Mouse (Mus musculus) lung, postnatal 14 days (tissue): ENCODE results near the gene Tmem121b.

Experiments
- DNase-seq: peaks from one replicate; pipeline ENCODE4 v3.0.0; 2021

Tmem121b gene

DNA sequence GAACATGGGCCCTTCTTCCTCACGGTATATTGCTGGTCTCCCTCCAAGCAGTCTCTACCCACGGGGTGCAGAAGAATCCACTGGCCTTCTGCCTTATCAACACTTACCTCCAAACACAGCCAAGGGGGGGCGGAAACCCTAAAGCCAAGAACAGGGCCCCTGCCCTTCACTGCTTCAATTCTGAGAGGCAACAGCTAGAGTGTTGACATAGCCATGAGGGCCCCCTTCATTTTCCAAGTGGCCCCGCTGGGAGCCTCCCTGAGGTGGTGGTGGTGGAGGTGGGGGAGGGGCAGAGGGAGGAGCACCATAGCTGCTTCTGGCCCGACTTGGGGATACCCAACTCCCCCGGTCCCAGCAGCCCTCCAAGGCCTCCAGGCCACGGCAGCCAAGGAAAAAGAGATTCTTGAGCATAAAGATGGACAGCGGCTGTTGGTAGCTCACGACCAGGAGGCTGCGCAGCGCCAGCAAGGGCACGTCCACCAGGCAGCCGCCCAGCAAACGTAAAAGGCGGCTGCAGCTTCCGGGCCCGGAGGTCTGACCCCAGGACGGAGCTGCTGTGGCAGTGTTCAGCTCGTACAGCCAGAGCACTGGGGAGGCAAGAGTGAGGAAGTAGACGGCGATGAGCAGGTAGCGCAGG lies 1.6 kb downstream of the Tmem121b start:
- peak; percentile 68 for DNase-seq

GRCm38 (mm10) chr6:120491064-120491463 lies 2.5 kb downstream of the Tmem121b start:
- no peak for DNase-seq

GRCm38 (mm10) chr6:120489461-120489860 lies 4.1 kb downstream of the Tmem121b start:
- DNase-seq: no peak

DNA sequence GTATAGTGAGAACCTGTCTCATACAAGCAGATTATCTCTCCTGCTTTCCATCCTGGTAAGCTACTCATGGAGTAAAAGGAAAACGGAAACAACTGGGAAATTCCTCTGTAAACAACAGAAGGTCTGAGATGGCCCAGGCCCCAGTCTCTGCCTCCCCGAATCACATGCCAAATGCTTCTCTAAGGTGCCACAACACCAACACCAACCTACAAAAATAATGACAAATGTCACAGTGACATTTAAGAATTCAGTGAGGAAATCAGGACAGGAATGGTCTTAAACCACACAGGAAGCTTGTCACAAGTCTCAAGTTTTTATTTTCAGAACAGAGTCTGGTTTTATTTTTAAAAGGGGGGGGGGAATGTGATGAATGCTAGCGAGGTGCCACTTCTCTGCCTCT lies 5.0 kb downstream of the Tmem121b start:
- no peak for DNase-seq

- DNase-seq: peak; percentile 12
Observed at GRCm38 (mm10) chr6:120486051-120486510, 7.5 kb downstream of the Tmem121b start.

DNA sequence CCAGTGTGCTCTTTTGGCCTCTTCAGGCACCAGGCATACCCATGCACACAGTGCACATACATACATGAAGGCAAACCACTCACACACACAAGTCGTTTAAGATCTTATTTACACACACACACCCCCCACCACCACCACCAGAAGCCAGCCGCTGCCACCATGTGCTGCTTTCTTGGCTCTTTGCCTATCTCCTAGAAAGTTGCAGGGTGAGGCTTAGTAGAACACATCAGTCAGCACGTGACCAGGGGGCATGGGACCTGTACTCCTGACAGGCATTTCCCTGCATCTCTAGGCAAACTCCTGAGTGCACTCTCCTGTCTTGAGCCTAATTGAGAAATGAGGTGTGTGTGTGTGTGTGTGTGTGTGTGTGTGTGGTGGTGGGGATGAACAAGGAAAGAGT lies 8.6 kb downstream of the Tmem121b start:
- no peak for DNase-seq

DNA sequence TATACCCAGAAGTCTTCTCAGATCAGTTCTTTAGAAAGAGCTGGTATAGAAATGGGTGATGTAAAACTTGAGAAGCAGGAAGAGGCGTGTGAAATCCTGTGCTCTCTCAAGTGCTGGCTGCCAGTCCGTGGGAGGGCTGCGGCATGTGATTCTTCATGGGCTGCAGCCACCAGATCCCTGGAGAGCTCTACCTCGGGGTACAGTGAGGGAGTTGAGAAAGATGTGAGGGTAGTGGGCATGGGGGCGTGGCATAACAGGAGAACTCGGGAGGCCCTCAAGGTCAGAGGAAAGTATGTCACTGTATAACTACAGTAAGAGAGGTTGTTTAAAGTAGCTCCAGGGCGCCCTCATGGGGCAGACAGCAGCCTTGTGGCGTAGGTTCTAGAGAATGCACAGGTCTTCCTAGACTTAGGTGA lies 10.4 kb downstream of the Tmem121b start:
- DNase-seq: peak; percentile 67

- DNase-seq: no peak
Observed at GRCm38 (mm10) chr6:120482756-120483155, 10.9 kb downstream of the Tmem121b start.

DNA sequence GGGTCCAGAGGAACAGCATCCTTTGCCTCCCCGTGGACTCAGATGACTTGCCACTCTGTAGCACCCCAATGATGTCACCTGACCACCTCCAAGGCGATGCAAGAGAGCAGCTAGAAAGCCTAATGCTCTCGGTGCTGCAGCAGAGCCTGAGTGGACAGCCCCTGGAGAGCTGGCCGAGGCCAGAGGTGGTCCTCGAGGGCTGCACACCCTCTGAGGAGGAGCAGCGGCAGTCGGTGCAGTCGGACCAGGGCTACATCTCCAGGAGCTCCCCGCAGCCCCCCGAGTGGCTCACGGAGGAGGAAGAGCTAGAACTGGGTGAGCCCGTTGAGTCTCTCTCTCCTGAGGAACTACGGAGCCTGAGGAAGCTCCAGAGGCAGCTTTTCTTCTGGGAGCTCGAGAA lies 11.6 kb downstream of the Tmem121b start:
- no peak for DNase-seq

GRCm38 (mm10) chr6:120481538-120481937 lies 12.1 kb downstream of the Tmem121b start:
- DNase-seq: peak; percentile 50

- no peak for DNase-seq
Observed at GRCm38 (mm10) chr6:120480361-120480760, 13.2 kb downstream of the Tmem121b start.

DNA sequence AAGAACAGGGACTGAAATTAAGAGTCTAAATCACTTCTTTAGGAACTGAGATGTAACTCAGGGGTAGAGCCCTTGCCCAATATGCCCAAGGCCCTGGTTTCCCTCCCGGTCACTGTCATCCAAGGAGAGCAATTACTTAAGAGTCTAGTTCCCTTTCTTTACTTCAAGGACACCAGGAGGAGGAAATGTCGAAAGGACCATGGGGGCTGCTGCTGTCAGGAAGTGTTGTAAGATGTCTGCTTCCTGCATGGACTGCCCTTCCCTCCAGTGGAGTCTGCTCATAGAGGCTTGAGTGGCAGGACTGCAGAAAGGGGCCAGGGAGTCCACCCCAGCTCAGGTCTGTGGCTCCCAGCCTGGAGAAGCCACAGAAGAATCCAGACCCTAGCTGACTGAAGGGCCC lies 14.3 kb downstream of the Tmem121b start:
- DNase-seq: peak; percentile 16

DNA sequence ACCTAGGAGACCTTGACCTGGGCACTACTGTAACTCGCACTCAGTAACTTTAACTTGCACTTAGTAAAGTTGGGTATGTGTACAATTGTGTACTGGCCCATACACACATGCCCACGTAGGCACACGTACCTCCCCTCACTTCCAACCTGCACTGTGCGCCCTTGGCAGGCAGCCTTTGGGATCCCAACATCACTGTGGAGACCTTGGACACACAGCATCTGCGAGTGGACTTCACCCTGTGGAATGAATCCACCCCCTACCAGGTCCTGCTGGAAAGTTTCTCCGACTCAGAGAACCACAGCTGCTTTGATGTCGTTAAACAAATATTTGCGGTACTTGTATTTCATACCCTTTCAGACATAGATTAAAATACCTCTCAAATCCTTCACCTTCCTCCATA lies 18.3 kb downstream of the Tmem121b start:
- DNase-seq: no peak

DNA sequence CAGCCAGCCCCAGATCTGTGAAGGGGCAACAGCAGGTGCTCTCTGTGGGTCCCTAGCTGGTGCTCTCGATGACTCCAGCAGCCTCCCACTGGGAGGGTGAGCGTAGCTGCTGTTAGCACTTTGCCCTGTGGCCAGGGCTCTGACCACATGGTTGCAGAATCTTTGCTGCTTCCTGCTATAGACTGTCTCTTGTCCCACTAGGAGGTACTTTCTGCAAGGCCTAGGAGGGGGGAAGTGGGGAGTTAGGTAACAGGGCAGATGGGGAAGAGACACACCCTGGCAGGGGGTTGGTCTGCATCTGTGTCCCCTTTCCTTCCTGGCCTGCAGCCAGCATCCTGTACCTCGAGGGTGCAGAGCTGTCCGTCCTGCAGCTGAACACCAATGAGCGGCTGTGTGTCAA lies 20.2 kb downstream of the Tmem121b start:
- peak; percentile 59 for DNase-seq

GRCm38 (mm10) chr6:120472455-120473140 lies 21.0 kb downstream of the Tmem121b start:
- no peak for DNase-seq

- no peak for DNase-seq
Observed at GRCm38 (mm10) chr6:120471991-120472441, 21.6 kb downstream of the Tmem121b start.

DNA sequence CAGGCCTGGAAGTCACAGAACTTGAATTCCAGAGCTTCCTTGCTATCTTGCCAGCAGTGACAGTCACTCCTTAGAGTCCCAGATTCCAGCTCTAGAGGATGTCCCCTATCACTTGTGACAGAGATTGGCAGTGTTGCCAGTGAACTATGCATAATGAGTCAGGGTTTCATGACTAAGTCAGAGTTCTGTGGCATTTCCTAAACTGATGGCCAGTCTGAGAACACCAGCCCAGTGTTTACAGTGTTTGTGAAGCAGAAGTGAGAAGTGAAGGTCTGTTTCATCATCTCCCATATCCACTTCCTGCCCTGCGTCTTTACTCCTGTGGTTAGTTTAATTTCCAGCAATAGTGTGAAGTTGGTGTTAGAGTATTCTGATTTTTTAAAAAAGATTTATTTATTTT lies 22.9 kb downstream of the Tmem121b start:
- DNase-seq: no peak

DNA sequence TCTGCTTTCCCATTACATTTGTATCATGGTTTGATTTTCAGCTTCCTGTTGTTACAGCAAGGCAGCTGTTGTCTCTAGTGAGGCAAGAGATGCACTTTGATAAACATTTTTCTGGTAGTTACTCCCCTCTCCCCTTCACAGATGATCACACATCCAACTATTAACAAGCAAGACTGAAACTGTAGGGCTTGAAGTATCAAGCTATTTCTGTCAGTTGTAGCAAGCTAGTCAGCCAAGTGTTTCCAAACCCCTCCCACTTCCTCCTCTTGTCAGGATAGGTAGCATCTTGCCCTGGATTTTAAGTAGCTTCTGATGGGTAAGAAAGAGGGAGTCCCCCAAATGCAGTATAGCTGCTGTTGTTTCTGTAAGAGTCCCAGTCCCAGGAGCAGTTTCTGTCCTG lies 23.8 kb downstream of the Tmem121b start:
- no peak for DNase-seq

GRCm38 (mm10) chr6:120469268-120469667 lies 24.3 kb downstream of the Tmem121b start:
- no peak for DNase-seq

DNA sequence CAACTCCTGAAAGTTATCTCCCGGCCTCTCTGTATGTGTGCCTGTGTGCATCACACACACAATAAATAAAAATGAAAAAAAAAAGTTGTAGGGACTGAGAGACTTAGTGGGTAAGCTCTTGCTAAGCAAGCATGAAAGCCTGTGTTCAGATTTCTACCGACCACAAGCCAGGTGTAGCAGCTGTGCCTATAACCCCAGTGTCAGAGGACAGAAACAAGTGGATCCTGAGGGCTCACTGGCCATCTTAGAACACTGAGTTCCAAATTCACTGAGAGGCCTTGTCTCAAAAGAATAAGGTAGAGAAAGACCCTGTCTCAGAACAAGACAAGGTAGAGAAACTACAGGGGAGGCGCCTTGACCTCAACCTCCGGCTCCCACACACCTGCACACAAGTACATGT lies 25.3 kb downstream of the Tmem121b start:
- no peak for DNase-seq

DNA sequence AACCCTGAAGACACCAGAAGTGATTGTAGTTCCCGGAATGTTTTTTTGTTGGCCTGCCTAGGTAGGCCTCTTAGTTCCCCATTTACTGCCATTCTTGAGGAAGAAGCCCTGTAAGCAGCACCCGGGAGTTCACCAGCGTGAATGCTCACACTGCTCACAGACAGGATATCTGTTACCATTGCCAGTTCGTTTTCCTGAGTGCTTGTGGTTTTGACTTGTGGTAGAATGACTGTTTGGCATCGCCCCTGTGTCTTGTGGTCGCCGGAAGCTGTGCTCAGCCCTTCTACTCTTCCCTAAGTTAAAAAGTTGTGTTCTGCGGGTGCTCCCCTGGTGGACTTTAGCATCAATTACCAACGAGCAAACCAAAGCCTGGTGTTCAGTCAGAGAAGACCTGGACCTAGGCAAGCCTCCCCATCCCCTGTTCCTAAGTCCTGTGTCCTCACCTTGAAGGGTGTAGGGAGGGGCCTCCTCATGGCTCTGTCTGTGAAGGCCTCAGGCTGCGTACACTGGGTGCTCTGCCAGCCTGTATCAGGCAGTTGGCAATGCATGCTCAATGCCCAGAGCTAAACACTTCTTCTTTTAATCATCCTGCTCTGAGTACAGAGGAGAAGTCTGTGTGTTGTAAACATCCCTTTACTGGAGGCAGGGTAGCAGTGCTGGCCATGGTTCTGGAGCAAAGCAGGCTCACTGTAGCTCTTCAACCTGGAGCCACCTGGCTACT lies 26.8 kb downstream of the Tmem121b start:
- no peak for DNase-seq

- no peak for DNase-seq
Observed at GRCm38 (mm10) chr6:120465393-120465792, 28.2 kb downstream of the Tmem121b start.

- DNase-seq: no peak
Observed at GRCm38 (mm10) chr6:120464406-120464939, 29.1 kb downstream of the Tmem121b start.

- DNase-seq: no peak
Observed at GRCm38 (mm10) chr6:120463884-120464283, 29.7 kb downstream of the Tmem121b start.
